Mouse (Mus musculus) brain, embryonic 14.5 days (tissue): Measurements from ENCODE around the gene Ccdc177.
"Not testable (repeated sequence)": the region's sequence is repeated elsewhere in the genome, so short reads cannot be mapped to it uniquely, and the experiment has no call there.

ENCODE experiments used
- CTCF ChIP-seq: fragments of 200-500 bp; IDR thresholded peaks from 2 replicates; pipeline ENCODE4 v1.5.1; 2012; ENCODE audit warnings: inconsistent platforms, mild to moderate bottlenecking, moderate library complexity, borderline replicate concordance; ENCODE audit not compliant: insufficient read depth, insufficient read length; ENCODE audit errors: extremely low read depth
- POLR2A ChIP-seq: fragments of 200-500 bp; IDR thresholded peaks from 2 replicates; pipeline ENCODE4 v1.6.1; 2012; ENCODE audit warnings: mild to moderate bottlenecking, inconsistent platforms, borderline replicate concordance; ENCODE audit not compliant: poor library complexity, insufficient read depth, insufficient read length, severe bottlenecking; ENCODE audit errors: extremely low read depth

- not testable (repeated sequence) for TF ChIP-seq POLR2A, CTCF
These were observed 28.8 kb upstream of the Ccdc177 start for GRCm38 (mm10) chr12:80789276-80789675.
